Mouse (Mus musculus) forebrain, embryonic 14.5 days (tissue): ENCODE results near the gene Pdcd5. TPM values are rescaled to one million over a fixed set of nuclear protein-coding genes. Genes with fewer than 3 reads are reported as not detected.
A peak's percentile ranks its signal among the peaks of the same experiment; 100 is the strongest.

Experiments used
- ATAC-seq: fragments of 200-750 bp; cut with Nextera tagmentation; 2 replicates; pipeline ENCODE4 v1.8.0; 2017; ENCODE audit warnings: mild to moderate bottlenecking, moderate library complexity
- DNase-seq: peaks from one replicate; pipeline ENCODE4 v3.0.0-alpha.2; 2015; ENCODE audit warnings: low spot score
- H3K27ac ChIP-seq: fragments of 300-500 bp; sonication (generic); 2 replicates; pipeline ENCODE4 v1.5.1; 2014; ENCODE audit warnings: low read depth, mild to moderate bottlenecking, control low read depth, low read length, moderate library complexity
- H3K27me3 ChIP-seq: fragments of 300-500 bp; sonication (generic); replicated peaks from 2 replicates; pipeline ENCODE4 v1.6.1; 2014; ENCODE audit warnings: low read length, control low read depth, mixed read lengths; ENCODE audit not compliant: control insufficient read depth, insufficient read depth
- H3K36me3 ChIP-seq: fragments of 300-500 bp; sonication (generic); 2 replicates; pipeline ENCODE4 v1.6.1; 2014; ENCODE audit warnings: low read length, control low read depth; ENCODE audit not compliant: control insufficient read depth, insufficient read depth
- H3K4me1 ChIP-seq: fragments of 300-500 bp; sonication (generic); 2 replicates; pipeline ENCODE4 v1.6.1; 2014; ENCODE audit warnings: antibody characterized with exemption, low read length, control low read depth; ENCODE audit not compliant: control insufficient read depth, insufficient read depth
- H3K4me2 ChIP-seq: fragments of 300-500 bp; sonication (generic); 2 replicates; pipeline ENCODE4 v1.6.1; 2014; ENCODE audit warnings: mild to moderate bottlenecking, control low read depth, low read length
- H3K4me3 ChIP-seq: fragments of 300-500 bp; sonication (generic); 2 replicates; pipeline ENCODE4 v1.5.1; 2014; ENCODE audit warnings: low read depth, low read length, control low read depth
- H3K9ac ChIP-seq: fragments of 300-500 bp; sonication (generic); 2 replicates; pipeline ENCODE4 v1.6.1; 2014; ENCODE audit warnings: mild to moderate bottlenecking, low read length, control low read depth, moderate library complexity
- H3K9me3 ChIP-seq: fragments of 300-500 bp; sonication (generic); replicated peaks from 2 replicates; pipeline ENCODE4 v1.6.1; 2016; ENCODE audit warnings: low read length, control low read depth, mixed read lengths; ENCODE audit not compliant: control insufficient read depth
- WGBS: fragments of 180-500 bp; shearing (Covaris S2); extraction: QIAGEN DNeasy Blood & Tissue Kit; methylation state at CpG from one replicate; pipeline ENCODE4 v1.1.7; 2014; 5-methylcytosine and 5-hydroxymethylcytosine counted together
- polyA plus RNA-seq: library from polyadenylated mRNA; unstranded; fragments of >200 nt; fragmentation: Nextera tagmentation; extraction: Ambion mirVana; gene quantifications from 2 replicates; pipeline ENCODE4 v1.2.1, GENCODE M21; 2014

Gene Pdcd5
- 232 and 268 TPM in 2 replicates for polyA plus RNA-seq

- H3K27ac ChIP-seq, result peak within 1 kb of the TSS; percentile 60; the same call in 1 of the 2 replicates
- peaks cover 4% of the 10 kb centered on the region; the same call in 1 of the 2 replicates for H3K4me1 ChIP-seq
- WGBS, result under 1% methylated on average over 46 of the region's 64 CpGs
- no peaks in the 10 kb centered on the region for H3K9me3 ChIP-seq
- ATAC-seq, result peak; percentile 95
- H3K27me3 ChIP-seq, result no peaks in the 10 kb centered on the region
- DNase-seq, result peak; percentile 98
- peak within 1 kb of the TSS; percentile 82 for H3K4me3 ChIP-seq
- H3K36me3 ChIP-seq, result peaks cover 36% of the 10 kb centered on the region
- peak within 1 kb of the TSS; percentile 86 for H3K9ac ChIP-seq
- peak within 1 kb of the TSS; percentile 77 for H3K4me2 ChIP-seq
Observed at GRCm38 (mm10) chr7:35647101-35647698, at the start of gene Pdcd5. TSS of gene Pdcd5 (minus strand) at chr7:35647521.

DNA sequence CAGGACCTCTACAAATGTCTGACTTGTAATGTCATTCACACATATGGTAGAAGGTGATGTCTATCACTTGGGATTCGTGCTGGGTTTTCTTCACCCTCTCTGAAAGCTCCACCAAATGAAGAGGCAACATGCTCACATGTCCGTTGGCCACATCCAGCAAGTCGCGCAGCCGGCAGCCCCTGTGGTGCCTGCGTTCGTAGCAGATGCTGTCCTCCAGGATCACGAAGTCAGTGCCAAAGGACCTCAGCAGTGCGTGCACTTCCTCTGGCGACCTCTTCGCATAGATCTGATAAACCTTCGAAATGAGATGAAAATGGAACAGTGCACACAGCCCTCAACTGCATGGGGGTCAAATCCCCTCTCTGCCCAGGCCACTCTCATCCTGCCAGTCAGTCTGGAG, 45.3 kb upstream of the Pdcd5 start:
- WGBS, result 87% methylated on average over 12 of the region's 12 CpGs
- H3K36me3 ChIP-seq, result peaks cover 33% of the 10 kb centered on the region
- H3K4me2 ChIP-seq, result no peak overlapping the region
- peak overlapping the region; percentile 48; the same call in 1 of the 2 replicates for H3K27ac ChIP-seq
- no peaks in the 10 kb centered on the region for H3K9me3 ChIP-seq
- H3K9ac ChIP-seq, result peak overlapping the region; percentile 45; the same call in 1 of the 2 replicates
- no peak for ATAC-seq
- no peak for DNase-seq
- peaks cover 29% of the 10 kb centered on the region for H3K4me1 ChIP-seq
- no peaks in the 10 kb centered on the region for H3K27me3 ChIP-seq
- no peak overlapping the region for H3K4me3 ChIP-seq

GRCm38 (mm10) chr7:35692117-35692516, 44.8 kb upstream of the Pdcd5 start:
- peak; percentile 74 for DNase-seq
- peak overlapping the region; percentile 45 for H3K9ac ChIP-seq

GRCm38 (mm10) chr7:35688781-35689349, 41.5 kb upstream of the Pdcd5 start:
- H3K27ac ChIP-seq, result no peak overlapping the region
- H3K9me3 ChIP-seq, result no peaks in the 10 kb centered on the region
- ATAC-seq, result no peak
- DNase-seq, result no peak
- no peak overlapping the region for H3K4me3 ChIP-seq
- no peak overlapping the region for H3K4me2 ChIP-seq
- peaks cover 44% of the 10 kb centered on the region for H3K4me1 ChIP-seq
- 59% methylated on average over 11 of the region's 11 CpGs for WGBS
- H3K36me3 ChIP-seq, result peaks cover 24% of the 10 kb centered on the region
- no peaks in the 10 kb centered on the region for H3K27me3 ChIP-seq
- H3K9ac ChIP-seq, result no peak overlapping the region

More at GRCm38 (mm10) chr7:35692117-35692516, 44.8 kb upstream of the Pdcd5 start:
- Histone ChIP-seq H3K27me3 (no peaks in the 10 kb centered on the region), H3K4me3 (no peak overlapping the region), H3K27ac (peak overlapping the region; percentile 48; the same call in 1 of the 2 replicates), H3K36me3 (peaks cover 33% of the 10 kb centered on the region), H3K9me3 (no peaks in the 10 kb centered on the region), H3K4me1 (peaks cover 33% of the 10 kb centered on the region), H3K4me2 (no peak overlapping the region)
- WGBS, result 20% methylated on average over 14 of the region's 14 CpGs
- peak; percentile 69 for ATAC-seq

GRCm38 (mm10) chr7:35688276-35688675, 41.0 kb upstream of the Pdcd5 start:
- WGBS, result 11% methylated on average over 9 of the region's 9 CpGs
- H3K9me3 ChIP-seq, result no peaks in the 10 kb centered on the region
- 0 out of 2 replicates have a peak overlapping the region, but pooled peaks have one; percentile 54 for H3K27ac ChIP-seq
- H3K36me3 ChIP-seq, result peaks cover 24% of the 10 kb centered on the region
- ATAC-seq (no peak; the same call in 1 of the 2 replicates), DNase-seq (peak; percentile 51)
- no peaks in the 10 kb centered on the region for H3K27me3 ChIP-seq
- no peak overlapping the region; the same call in 1 of the 2 replicates for H3K4me2 ChIP-seq
- peaks cover 49% of the 10 kb centered on the region for H3K4me1 ChIP-seq
- H3K4me3 ChIP-seq, result no peak overlapping the region
- H3K9ac ChIP-seq, result no peak overlapping the region

DNA sequence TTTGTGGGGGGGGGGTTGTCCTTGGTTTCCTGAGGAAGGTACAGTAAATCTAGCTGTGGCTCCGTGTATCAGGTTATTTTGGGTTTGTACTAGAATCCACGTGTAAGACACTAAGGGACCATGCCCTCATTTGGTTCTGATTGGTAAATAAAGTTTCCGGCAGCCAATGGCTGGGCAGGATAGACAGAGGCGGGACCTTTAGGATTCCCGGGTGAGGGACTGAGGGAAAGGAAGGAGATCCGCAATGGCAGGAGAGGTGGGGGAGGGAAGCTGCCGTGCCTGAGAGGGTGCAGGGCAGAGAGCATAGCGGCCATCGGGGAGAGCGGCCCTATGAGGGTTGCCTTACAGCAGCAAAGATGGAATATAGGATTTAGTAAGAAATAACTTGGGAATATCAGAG, 39.9 kb upstream of the Pdcd5 start:
- Histone ChIP-seq H3K36me3 (peaks cover 18% of the 10 kb centered on the region), H3K27ac (no peak overlapping the region), H3K4me1 (peaks cover 46% of the 10 kb centered on the region), H3K4me3 (no peak overlapping the region), H3K9ac (peak overlapping the region; percentile 37; the same call in 1 of the 2 replicates), H3K27me3 (no peaks in the 10 kb centered on the region), H3K9me3 (no peaks in the 10 kb centered on the region), H3K4me2 (no peak overlapping the region)
- WGBS, result 25% methylated on average over 10 of the region's 10 CpGs
- ATAC-seq (no peak), DNase-seq (no peak)

DNA sequence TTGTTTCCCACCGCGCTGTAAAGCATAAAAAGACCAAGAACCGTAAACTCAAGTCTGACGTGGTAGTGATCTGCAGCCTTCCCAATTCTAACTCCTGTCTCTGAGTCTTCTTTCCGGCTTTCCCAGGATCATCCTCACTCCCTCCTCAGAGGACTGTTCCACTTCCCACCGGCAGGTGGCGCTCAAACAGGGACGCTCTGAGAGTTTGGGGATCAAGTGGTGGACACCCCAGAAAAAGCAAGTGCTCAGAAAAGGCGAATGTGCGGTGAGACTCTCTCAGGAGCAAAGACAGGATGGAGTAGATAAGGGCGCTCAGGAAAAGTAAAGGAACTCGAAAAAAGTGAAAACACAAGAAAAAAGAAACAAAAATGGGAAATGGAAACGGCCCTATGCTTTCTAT, 39.4 kb upstream of the Pdcd5 start:
- 34% methylated on average over 13 of the region's 13 CpGs for WGBS
- H3K27me3 ChIP-seq, result no peaks in the 10 kb centered on the region
- ATAC-seq (no peak), DNase-seq (peak; percentile 71)
- H3K27ac ChIP-seq, result no peak overlapping the region
- no peak overlapping the region for H3K4me3 ChIP-seq
- no peak overlapping the region for H3K9ac ChIP-seq
- H3K4me1 ChIP-seq, result peaks cover 42% of the 10 kb centered on the region
- H3K4me2 ChIP-seq, result no peak overlapping the region
- peaks cover 18% of the 10 kb centered on the region for H3K36me3 ChIP-seq
- no peaks in the 10 kb centered on the region for H3K9me3 ChIP-seq

- H3K4me1 ChIP-seq, result peaks cover 39% of the 10 kb centered on the region
- no peak overlapping the region for H3K9ac ChIP-seq
- H3K27me3 ChIP-seq, result no peaks in the 10 kb centered on the region
- WGBS, result 64% methylated on average over 11 of the region's 11 CpGs
- no peak for DNase-seq
- ATAC-seq, result no peak
- H3K27ac ChIP-seq, result peak overlapping the region; percentile 5; the same call in 1 of the 2 replicates
- no peaks in the 10 kb centered on the region for H3K9me3 ChIP-seq
- H3K36me3 ChIP-seq, result peaks cover 13% of the 10 kb centered on the region
- no peak overlapping the region for H3K4me3 ChIP-seq
- no peak overlapping the region for H3K4me2 ChIP-seq
Observed at GRCm38 (mm10) chr7:35686216-35686615, 38.9 kb upstream of the Pdcd5 start.
